Comparison of ENCODE assay signal across 27 mouse cellular contexts in genomic region chr5:121476040-121476439, GRCm38 (mm10). TPM values are rescaled to one million over a fixed set of nuclear protein-coding genes. Genes with fewer than 3 reads are reported as not detected.
DNase-seq lines count a peak whose midpoint lies in the region; ATAC-seq lines count a peak whose summit lies in the region.
"Had no signal": no experiment of that assay in that cellular context is flagged by ENCODE, and none has a peak within 500 bp of the region (broad histone marks: within the 10 kb centered on the region; RNA-seq: fewer than 3 reads in every experiment).

No protein-coding gene starts in this region.

- no peak overlapping the region for H3K4me3 ChIP-seq in heart, embryonic 12.5 days
- no peak overlapping the region for H3K4me3 ChIP-seq in liver, embryonic 13.5 days (replicated peaks)
- no peak overlapping the region for H3K4me3 ChIP-seq in stomach, embryonic 16.5 days (replicated peaks; ENCODE audit: low read length)
- H3K4me3 ChIP-seq: erythroblast, embryonic 14.5 days; hindbrain, embryonic 15.5 days; layer of hippocampus, adult 2 months; limb, embryonic 12.5 days; neural tube, embryonic 12.5 days had no signal

- WGBS in heart, embryonic 12.5 days, result 57% methylated on average over 1 of the region's 1 CpGs
- WGBS in liver, embryonic 13.5 days (ENCODE audit: insufficient replicate concordance), result 31% methylated on average over 1 of the region's 1 CpGs
- 50% methylated on average over 1 of the region's 1 CpGs for WGBS in stomach, embryonic 16.5 days

- H3K9ac ChIP-seq in heart, embryonic 12.5 days, result no peak overlapping the region
- H3K9ac ChIP-seq in liver, embryonic 13.5 days, result peak overlapping the region; percentile 1; the same call in 1 of the 2 replicates
- no peak overlapping the region for H3K9ac ChIP-seq in stomach, embryonic 16.5 days (ENCODE audit: low read length)
- H3K9ac ChIP-seq: hindbrain, embryonic 15.5 days; limb, embryonic 12.5 days; lung, embryonic 14.5 days; neural tube, embryonic 12.5 days had no signal

- H3K36me3 ChIP-seq in heart, embryonic 12.5 days, result no peaks in the 10 kb centered on the region
- H3K36me3 ChIP-seq in liver, embryonic 13.5 days, result no peaks in the 10 kb centered on the region
- no peaks in the 10 kb centered on the region for H3K36me3 ChIP-seq in stomach, embryonic 16.5 days (ENCODE audit: control insufficient read depth, insufficient read depth, low read length)
- H3K36me3 ChIP-seq: hindbrain, embryonic 15.5 days; limb, embryonic 12.5 days; neural tube, embryonic 12.5 days had no signal

- no peak overlapping the region for H3K4me2 ChIP-seq in heart, embryonic 12.5 days
- H3K4me2 ChIP-seq in liver, embryonic 13.5 days, result peak overlapping the region; percentile 20
- no peak overlapping the region for H3K4me2 ChIP-seq in stomach, embryonic 16.5 days (ENCODE audit: low read depth, low read length)
- H3K4me2 ChIP-seq: hindbrain, embryonic 15.5 days; limb, embryonic 12.5 days; lung, embryonic 14.5 days; midbrain, embryonic 11.5 days; neural tube, embryonic 12.5 days had no signal

- no peak for DNase-seq in heart, adult 9 months (ENCODE audit: low spot score in 2 of 2)
- DNase-seq in c-Kit-positive CD71-positive TER-119-positive erythroid progenitor cells, embryonic 14.5 days (ENCODE audit: low spot score), result peak; percentile 66
- DNase-seq in liver, embryonic 13.5 days, result peak; percentile 42
- DNase-seq in layer of hippocampus, postnatal 14 days (ENCODE audit: low spot score in 2 of 2), result no peak
- DNase-seq: cerebellum, adult 8-10 months; gastrocnemius, postnatal 14 days; heart, postnatal 36 days; kidney, adult 18-20 months; kidney, postnatal 10 days; lung, embryonic 14.5 days; lung, postnatal 4 days; right cerebral cortex, postnatal 4 days; thymus, postnatal 36 days had no signal

- H3K9me3 ChIP-seq in heart, embryonic 12.5 days (replicated peaks), result no peaks in the 10 kb centered on the region
- H3K9me3 ChIP-seq in liver, embryonic 13.5 days (replicated peaks), result no peaks in the 10 kb centered on the region
- no peaks in the 10 kb centered on the region for H3K9me3 ChIP-seq in stomach, embryonic 16.5 days (replicated peaks; ENCODE audit: control insufficient read depth, low read length)
- H3K9me3 ChIP-seq: hindbrain, embryonic 15.5 days; limb, embryonic 12.5 days; neural tube, embryonic 12.5 days had no signal

- H3K4me1 ChIP-seq in heart, embryonic 12.5 days (replicated peaks), result no peaks in the 10 kb centered on the region
- peaks cover 50% of the 10 kb centered on the region for H3K4me1 ChIP-seq in liver, embryonic 13.5 days (replicated peaks)
- 0 out of 2 replicates have a peak, but pooled peaks cover 4% of the 10 kb centered on the region for H3K4me1 ChIP-seq in stomach, embryonic 16.5 days (ENCODE audit: control insufficient read depth, insufficient read depth, low read length)
- H3K4me1 ChIP-seq: hindbrain, embryonic 15.5 days; limb, embryonic 12.5 days; neural tube, embryonic 12.5 days had no signal

- peak; percentile 75 for ATAC-seq in heart, embryonic 12.5 days (ENCODE audit: insufficient number of reproducible peaks, low FRiP score)
- peak; percentile 87 for ATAC-seq in liver, embryonic 13.5 days (ENCODE audit: low read depth)
- ATAC-seq in stomach, embryonic 16.5 days (ENCODE audit: insufficient read depth, low FRiP score), result peak; percentile 43; the same call in 1 of the 2 replicates
- ATAC-seq in granulocyte monocyte progenitor cell, adult 5-6 weeks (replicated peaks; ENCODE audit: poor library complexity, severe bottlenecking), result no peak
- ATAC-seq: forebrain, embryonic 14.5 days had no signal

- H3K27ac ChIP-seq in heart, embryonic 12.5 days (ENCODE audit: poor library complexity, severe bottlenecking), result 0 out of 2 replicates have a peak overlapping the region, but pooled peaks have one; percentile 8
- H3K27ac ChIP-seq in liver, embryonic 13.5 days, result peak overlapping the region; percentile 74
- H3K27ac ChIP-seq in stomach, embryonic 16.5 days (ENCODE audit: low read length), result peak overlapping the region; percentile 51
- H3K27ac ChIP-seq: hindbrain, embryonic 15.5 days; layer of hippocampus, adult 2 months; limb, embryonic 12.5 days; neural tube, embryonic 12.5 days had no signal

- no peaks in the 10 kb centered on the region for H3K27me3 ChIP-seq in heart, embryonic 12.5 days (replicated peaks)
- no peaks in the 10 kb centered on the region for H3K27me3 ChIP-seq in liver, embryonic 13.5 days
- no peaks in the 10 kb centered on the region for H3K27me3 ChIP-seq in stomach, embryonic 16.5 days (ENCODE audit: control insufficient read depth, insufficient read depth, low read length)
- H3K27me3 ChIP-seq: hindbrain, embryonic 15.5 days; limb, embryonic 12.5 days; neural tube, embryonic 12.5 days had no signal

RNA-seq across cellular contexts. Expression of gene Erp29, which starts 23.7 kb away (rescaled TPM):
- 152 TPM in 2 replicates for polyA plus RNA-seq in heart, embryonic 12.5 days (2016; fragmentation: Nextera tagmentation; extraction: Ambion mirVana)
- 99.8 and 102 TPM in 2 replicates for polyA plus RNA-seq in liver, embryonic 13.5 days (2015; fragmentation: Nextera tagmentation; extraction: Ambion mirVana)
- 185 and 207 TPM in 2 replicates for polyA plus RNA-seq in stomach, embryonic 16.5 days (2015; fragmentation: Nextera tagmentation; extraction: Ambion mirVana)
- total RNA-seq in layer of hippocampus, postnatal 14 days (2021), result 100 to 1,000 TPM; 152 to 155 TPM
- total RNA-seq in granulocyte monocyte progenitor cell, adult 5-6 weeks (2014; fragmentation: Nextera tagmentation), result 410 and 421 TPM in 2 replicates
- total RNA-seq in granulocyte monocyte progenitor cell, adult 5-6 weeks (2017), result 928 and 1,056 TPM in 2 replicates

RNA-seq across cellular contexts. Expression of gene Tmem116, which starts 24.3 kb away (rescaled TPM):
- polyA plus RNA-seq in heart, embryonic 12.5 days (2016; fragmentation: Nextera tagmentation; extraction: Ambion mirVana), result 4.5 and 4.7 TPM in 2 replicates
- polyA plus RNA-seq in liver, embryonic 13.5 days (2015; fragmentation: Nextera tagmentation; extraction: Ambion mirVana), result 0.83 and 1.3 TPM in 2 replicates
- 3.5 and 4.5 TPM in 2 replicates for polyA plus RNA-seq in stomach, embryonic 16.5 days (2015; fragmentation: Nextera tagmentation; extraction: Ambion mirVana)
- 10 to 100 TPM in 1 of 2 experiments, 1 to 10 TPM in 1; 5.7 to 11.3 TPM for total RNA-seq in layer of hippocampus, postnatal 14 days (2021)
- total RNA-seq in granulocyte monocyte progenitor cell, adult 5-6 weeks (2014; fragmentation: Nextera tagmentation), result not detected in 2 replicates
- total RNA-seq in granulocyte monocyte progenitor cell, adult 5-6 weeks (2017), result 0.62 and 0.69 TPM in 2 replicates

RNA-seq across cellular contexts. Expression of gene Adam1b, which starts 27.2 kb away (rescaled TPM):
- polyA plus RNA-seq in heart, embryonic 12.5 days (2016; fragmentation: Nextera tagmentation; extraction: Ambion mirVana), result 0.08 and 0.32 TPM in 2 replicates
- not detected in 2 replicates for polyA plus RNA-seq in liver, embryonic 13.5 days (2015; fragmentation: Nextera tagmentation; extraction: Ambion mirVana)
- polyA plus RNA-seq in stomach, embryonic 16.5 days (2015; fragmentation: Nextera tagmentation; extraction: Ambion mirVana), result 0.10 TPM in 1 of 2 replicates, not detected in the other
- total RNA-seq in layer of hippocampus, postnatal 14 days (2021), result under 1 TPM in 1 of 2 experiments, not detected in 1; 0.09 TPM
- not detected in 2 replicates for total RNA-seq in granulocyte monocyte progenitor cell, adult 5-6 weeks (2014; fragmentation: Nextera tagmentation)
- total RNA-seq in granulocyte monocyte progenitor cell, adult 5-6 weeks (2017), result 0.15 TPM in 1 of 2 replicates, not detected in the other
- total RNA-seq: adrenal gland, postnatal 4 days; gastrocnemius, postnatal 14 days; heart, postnatal 36 days; layer of hippocampus, adult 2 months; left cerebral cortex, adult 8-10 months had no signal
- polyA plus RNA-seq: cortical plate, adult 2 months; embryonic facial prominence, embryonic 11.5 days; erythroblast, embryonic 14.5 days; forebrain, embryonic 14.5 days; lung, embryonic 14.5 days; midbrain, embryonic 11.5 days; neural tube, embryonic 12.5 days had no signal

Comparison
In these comparisons a context has a peak if more than half of its experiments do, and no peak if none do; other contexts are left out.
1. H3K27ac ChIP-seq: peak in every context shown above with its lines; median percentile 74 in liver, embryonic 13.5 days; 51 in stomach, embryonic 16.5 days; 8 in heart, embryonic 12.5 days.
2. DNase-seq: peak in c-Kit-positive CD71-positive TER-119-positive erythroid progenitor cells, embryonic 14.5 days (single experiment) and liver, embryonic 13.5 days (single experiment); none in heart, adult 9 months (0 of 2) and layer of hippocampus, postnatal 14 days (0 of 2).